Mouse (Mus musculus) MEL (cell line): Measurements from ENCODE around the gene Vps37b.

Experiments
- CHD2 ChIP-seq: IDR thresholded peaks from 2 replicates; pipeline ENCODE4 v1.6.1; 2011; ENCODE audit warnings: low read length, improper control_type of control experiment
- CTCF ChIP-seq, 3 experiments: IDR thresholded peaks in 2 of 3; conservative IDR thresholded peaks in 1 of 3; 2 replicates each; pipeline ENCODE4 v1.5.1; 2011 to 2012; ENCODE audit warnings: low read length in 3 of 3, low read depth in 2 of 3, mild to moderate bottlenecking in 2 of 3, improper control_type of control experiment in 1 of 3, inconsistent platforms in 1 of 3, mixed read lengths in 1 of 3, moderate library complexity in 1 of 3; ENCODE audit not compliant: control insufficient read depth in 1 of 3, insufficient read depth in 1 of 3, poor library complexity in 1 of 3, severe bottlenecking in 1 of 3
- ELF1 ChIP-seq: IDR thresholded peaks from 2 replicates; pipeline ENCODE4 v1.6.1; 2014; ENCODE audit warnings: low read depth, mild to moderate bottlenecking, inconsistent platforms, low read length, improper control_type of control experiment, moderate library complexity
- GABPA ChIP-seq: IDR thresholded peaks from 2 replicates; pipeline ENCODE4 v1.6.1; 2012; ENCODE audit warnings: low read depth, mild to moderate bottlenecking, inconsistent platforms, low read length, improper control_type of control experiment, moderate library complexity
- MAFK ChIP-seq: IDR thresholded peaks from 2 replicates; pipeline ENCODE4 v1.6.1; 2011; ENCODE audit warnings: low read depth, mild to moderate bottlenecking, low read length, improper control_type of control experiment, borderline replicate concordance
- MAX ChIP-seq: IDR thresholded peaks from 2 replicates; pipeline ENCODE4 v1.6.1; 2011; ENCODE audit warnings: low read length, improper control_type of control experiment
- MYC ChIP-seq: IDR thresholded peaks from 2 replicates; pipeline ENCODE4 v1.6.1; 2011; ENCODE audit warnings: low read depth, mild to moderate bottlenecking, low read length, improper control_type of control experiment, moderate library complexity
- POLR2A ChIP-seq, 2 experiments: IDR thresholded peaks; 2 replicates each; pipeline ENCODE4 v1.6.1; 2011 to 2012; ENCODE audit warnings: low read length in 2 of 2, mild to moderate bottlenecking in 2 of 2, control low read depth in 1 of 2, improper control_type of control experiment in 1 of 2, low read depth in 1 of 2, moderate library complexity in 1 of 2; ENCODE audit not compliant: control insufficient read depth in 1 of 2, insufficient read depth in 1 of 2, poor library complexity in 1 of 2
- TAL1 ChIP-seq: IDR thresholded peaks from 2 replicates; pipeline ENCODE4 v1.6.1; 2012; ENCODE audit warnings: mild to moderate bottlenecking, inconsistent platforms, low read length, moderate library complexity, mixed read lengths
- UBTF ChIP-seq: IDR thresholded peaks from 2 replicates; pipeline ENCODE4 v1.6.1; 2012; ENCODE audit warnings: low read depth, mild to moderate bottlenecking, inconsistent platforms, low read length, improper control_type of control experiment, moderate library complexity, borderline replicate concordance; ENCODE audit not compliant: insufficient read depth
- USF1 ChIP-seq: IDR thresholded peaks from 2 replicates; pipeline ENCODE4 v1.6.1; 2014; ENCODE audit warnings: low read depth, mild to moderate bottlenecking, inconsistent platforms, low read length, improper control_type of control experiment, moderate library complexity
- ZC3H11A ChIP-seq: IDR thresholded peaks from 2 replicates; pipeline ENCODE4 v1.6.1; 2012; ENCODE audit warnings: low read depth, mild to moderate bottlenecking, inconsistent platforms, low read length, improper control_type of control experiment
- ZNF384 ChIP-seq: IDR thresholded peaks from 2 replicates; pipeline ENCODE4 v1.6.1; 2012; ENCODE audit warnings: low read depth, mild to moderate bottlenecking, inconsistent platforms, low read length, improper control_type of control experiment

- TF ChIP-seq CTCF (IDR thresholded peaks at IDR 0.05 in 2 of 3, conservative IDR thresholded peaks at IDR 0.05 in 1 of 3; ENCODE audit: control insufficient read depth in 1 of 3, insufficient read depth in 1 of 3, low read depth in 2 of 3, low read length in 3 of 3, poor library complexity in 1 of 3, severe bottlenecking in 1 of 3) (no peak), POLR2A (IDR thresholded peaks at IDR 0.05; ENCODE audit: control insufficient read depth in 1 of 2, insufficient read depth in 1 of 2, low read depth in 1 of 2, low read length in 2 of 2, poor library complexity in 1 of 2) (no peak), UBTF (no peak), MAFK (no peak), TAL1 (no peak), ZNF384 (no peak), USF1 (no peak), ELF1 (no peak), GABPA (no peak), MYC (no peak), ZC3H11A (no peak), CHD2 (no peak), MAX (no peak)
Measured at GRCm38 (mm10) chr5:124039602-124040001, 7.5 kb upstream of the Vps37b start.
